Mouse (Mus musculus): Measurements from ENCODE around the gene Eea1. TPM values are rescaled to one million over a fixed set of nuclear protein-coding genes. Genes with fewer than 3 reads are reported as not detected.

Gene Eea1
- polyA plus RNA-seq, 1 experiment from 2014 or later: 19.2 TPM

DNA sequence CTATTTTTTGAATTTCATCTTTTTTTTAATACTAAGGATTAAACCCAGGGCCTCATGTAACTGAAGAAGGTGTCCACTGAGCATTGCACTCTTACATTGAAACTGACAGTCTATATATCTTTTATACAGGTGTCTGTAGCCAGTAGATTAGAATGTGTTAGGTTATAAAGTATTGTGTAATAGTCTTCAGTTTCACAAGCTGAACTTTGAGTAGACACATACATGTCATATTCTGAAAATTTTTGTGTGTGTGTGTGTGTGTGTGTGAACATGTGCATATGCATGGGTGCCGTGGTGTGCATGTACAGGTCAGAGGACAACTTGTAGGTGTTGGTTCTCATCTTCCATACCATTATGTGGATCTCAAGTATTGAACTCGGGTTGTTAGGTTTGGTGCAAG, 16.2 kb downstream of the Eea1 start:
- ATAC-seq: no peak
- Histone ChIP-seq H3K27me3 (no peaks in the 10 kb centered on the region), H3K36me3 (no peaks in the 10 kb centered on the region), H3K4me2 (replicated peaks) (no peak overlapping the region), H3K4me1 (replicated peaks) (no peaks in the 10 kb centered on the region), H3K9me3 (no peaks in the 10 kb centered on the region), H3K9ac (replicated peaks) (no peak overlapping the region), H3K4me3 (replicated peaks) (no peak overlapping the region), H3K27ac (no peak overlapping the region)
- 81% methylated on average over 2 of the region's 2 CpGs for WGBS

DNA sequence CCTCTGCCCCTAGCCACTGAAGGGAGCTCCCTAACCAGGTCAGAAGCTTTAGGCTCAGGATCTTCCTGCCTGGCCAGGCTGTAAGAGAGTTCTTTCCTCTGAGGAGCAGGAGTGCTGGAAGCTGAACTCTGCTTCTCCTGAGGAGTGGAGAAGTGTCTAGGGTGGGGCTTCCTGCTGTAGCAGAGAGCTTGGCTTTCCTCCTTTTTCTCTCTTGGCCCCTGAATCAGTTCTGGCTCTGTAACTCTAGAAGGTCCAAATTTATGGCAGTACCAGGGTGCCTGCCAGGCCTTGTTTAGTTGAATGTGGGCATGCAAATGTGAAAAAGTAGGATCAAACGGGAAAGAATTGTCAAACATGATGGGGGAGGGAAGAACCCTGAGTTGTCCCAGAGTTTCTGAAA, 17.1 kb downstream of the Eea1 start:
- H3K9me3 ChIP-seq: no peaks in the 10 kb centered on the region
- no peaks in the 10 kb centered on the region for H3K4me1 ChIP-seq (replicated peaks)
- H3K4me2 ChIP-seq (replicated peaks): no peak overlapping the region
- H3K27ac ChIP-seq: no peak overlapping the region
- H3K4me3 ChIP-seq (replicated peaks): no peak overlapping the region
- ATAC-seq: no peak
- no peaks in the 10 kb centered on the region for H3K36me3 ChIP-seq
- no peak overlapping the region for H3K9ac ChIP-seq (replicated peaks)
- H3K27me3 ChIP-seq: no peaks in the 10 kb centered on the region
- 79% methylated on average over 1 of the region's 1 CpGs for WGBS

DNA sequence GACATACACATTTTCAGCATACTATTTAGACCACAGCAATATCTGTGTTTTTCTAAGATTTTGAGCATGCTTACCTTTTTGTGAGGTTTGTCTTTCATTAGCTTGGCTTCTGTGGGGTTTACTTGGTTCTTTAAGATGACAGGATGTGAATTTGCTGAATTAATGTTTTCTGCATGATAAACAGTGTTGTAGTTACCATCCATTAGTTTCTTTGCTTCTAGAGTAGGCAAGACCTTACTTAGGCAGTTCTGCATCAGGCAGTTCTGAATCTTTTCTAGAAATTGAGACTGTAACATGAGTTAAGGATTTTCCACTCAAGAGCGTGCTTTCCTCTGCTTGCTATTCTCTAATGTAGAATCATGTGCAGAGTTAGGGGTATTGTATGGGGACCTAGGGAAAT, 24.2 kb downstream of the Eea1 start:
- Histone ChIP-seq H3K4me2 (replicated peaks) (no peak overlapping the region), H3K36me3 (no peaks in the 10 kb centered on the region), H3K27ac (no peak overlapping the region), H3K27me3 (no peaks in the 10 kb centered on the region), H3K4me1 (replicated peaks) (no peaks in the 10 kb centered on the region), H3K4me3 (replicated peaks) (no peak overlapping the region), H3K9ac (replicated peaks) (no peak overlapping the region), H3K9me3 (no peaks in the 10 kb centered on the region)
- 92% methylated on average over 1 of the region's 1 CpGs for WGBS
- ATAC-seq: no peak

DNA sequence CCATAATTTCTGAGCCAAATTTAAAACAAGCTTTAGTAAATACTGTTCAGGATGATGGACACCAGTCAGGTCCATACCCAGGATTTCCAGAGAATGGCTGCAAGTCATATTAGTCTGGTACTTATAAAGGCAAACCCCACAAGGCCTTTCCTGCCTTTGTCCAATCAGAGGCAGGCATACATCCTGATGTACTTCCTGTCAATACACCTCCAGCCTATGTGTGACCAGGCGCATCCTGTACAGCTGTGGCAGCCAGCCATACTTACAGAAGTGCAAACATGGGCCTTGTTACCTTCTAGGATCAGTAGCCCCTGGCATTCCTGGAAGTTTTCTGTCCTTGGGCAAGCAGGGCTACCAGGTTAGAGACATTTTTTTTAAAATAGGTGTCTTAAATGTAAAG, 29.2 kb downstream of the Eea1 start:
- 91% methylated on average over 1 of the region's 1 CpGs for WGBS
- H3K27me3 ChIP-seq: no peaks in the 10 kb centered on the region
- no peak overlapping the region for H3K27ac ChIP-seq
- H3K4me3 ChIP-seq (replicated peaks): no peak overlapping the region
- no peak for ATAC-seq
- H3K9ac ChIP-seq (replicated peaks): no peak overlapping the region
- no peaks in the 10 kb centered on the region for H3K36me3 ChIP-seq
- H3K4me1 ChIP-seq (replicated peaks): no peaks in the 10 kb centered on the region
- no peaks in the 10 kb centered on the region for H3K9me3 ChIP-seq
- H3K4me2 ChIP-seq (replicated peaks): no peak overlapping the region

DNA sequence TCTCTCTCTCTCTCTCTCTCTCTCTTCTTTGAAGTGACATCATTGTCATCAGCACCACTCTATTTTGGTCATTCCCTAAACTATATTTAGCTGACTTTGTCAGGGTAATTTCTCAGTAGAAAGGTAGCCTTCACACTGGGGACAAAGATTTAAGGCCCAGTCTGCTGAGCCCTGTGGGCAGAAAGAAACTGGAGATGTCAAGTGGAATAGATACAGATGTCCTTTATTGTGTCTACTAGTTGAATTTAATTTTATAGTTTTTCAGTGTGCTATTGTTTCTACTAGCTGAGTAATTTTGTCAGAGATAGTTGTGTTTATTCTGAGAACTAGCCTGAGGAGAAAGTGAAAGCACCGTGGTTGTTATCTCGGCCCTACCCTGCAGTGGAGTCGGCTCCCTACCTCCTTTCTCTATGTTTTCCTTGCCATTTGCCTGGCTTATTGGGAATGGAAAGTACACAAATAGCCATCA, 30.3 kb downstream of the Eea1 start:
- 89% methylated on average over 3 of the region's 3 CpGs for WGBS
- H3K4me3 ChIP-seq (replicated peaks): no peak overlapping the region
- H3K27ac ChIP-seq: no peak overlapping the region
- H3K9ac ChIP-seq (replicated peaks): no peak overlapping the region
- peaks cover 8% of the 10 kb centered on the region for H3K36me3 ChIP-seq
- no peak overlapping the region for H3K4me2 ChIP-seq (replicated peaks)
- H3K27me3 ChIP-seq: no peaks in the 10 kb centered on the region
- no peaks in the 10 kb centered on the region for H3K9me3 ChIP-seq
- no peaks in the 10 kb centered on the region for H3K4me1 ChIP-seq (replicated peaks)
- ATAC-seq: no peak

DNA sequence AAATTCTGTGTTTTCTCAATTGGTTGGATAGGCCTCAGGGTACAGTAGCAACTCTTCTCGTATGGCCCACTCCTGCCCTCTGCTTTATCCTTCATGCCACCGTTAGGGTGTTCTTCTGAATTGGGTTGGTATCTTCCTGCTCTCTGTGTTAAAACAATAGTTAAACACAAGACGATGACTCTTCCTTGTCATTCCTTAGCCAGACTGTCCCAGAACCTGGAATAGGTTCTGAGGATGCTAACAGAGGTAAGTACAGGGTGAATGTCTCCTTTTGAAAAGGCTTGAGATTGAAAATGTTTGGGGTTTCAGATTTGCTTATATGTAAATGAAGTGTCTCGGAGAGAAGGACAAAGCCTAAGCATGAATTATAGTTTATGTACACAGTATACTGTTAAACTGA, 30.9 kb downstream of the Eea1 start:
- peaks cover 12% of the 10 kb centered on the region for H3K36me3 ChIP-seq
- H3K27me3 ChIP-seq: no peaks in the 10 kb centered on the region
- no peak overlapping the region for H3K4me3 ChIP-seq (replicated peaks)
- no peaks in the 10 kb centered on the region for H3K9me3 ChIP-seq
- no peak overlapping the region for H3K27ac ChIP-seq
- H3K4me1 ChIP-seq (replicated peaks): no peaks in the 10 kb centered on the region
- H3K4me2 ChIP-seq (replicated peaks): no peak overlapping the region
- 88% methylated on average over 4 of the region's 4 CpGs for WGBS
- H3K9ac ChIP-seq (replicated peaks): no peak overlapping the region
- ATAC-seq: no peak

DNA sequence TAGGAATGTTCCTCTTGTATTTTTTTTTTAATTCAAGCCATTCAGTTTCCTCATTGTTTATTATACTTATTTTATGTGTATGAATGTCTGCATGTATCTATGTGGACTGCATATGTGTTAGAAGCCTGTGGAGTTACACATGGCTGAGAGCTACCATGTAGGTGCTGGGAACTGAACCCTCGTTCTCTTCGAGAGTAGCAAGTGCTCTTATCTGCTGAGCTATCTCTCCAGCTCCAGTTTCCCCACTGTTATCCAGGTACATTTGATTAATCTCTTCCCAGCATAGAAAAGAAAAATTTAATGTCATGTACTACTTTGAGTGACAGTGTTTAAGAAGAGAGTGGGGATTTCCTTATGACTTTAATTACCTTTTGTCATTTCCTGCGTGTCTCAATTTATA, 31.5 kb downstream of the Eea1 start:
- ATAC-seq: no peak
- Histone ChIP-seq H3K4me3 (replicated peaks) (no peak overlapping the region), H3K9ac (replicated peaks) (no peak overlapping the region), H3K9me3 (0 out of 2 replicates have a peak, but pooled peaks cover 2% of the 10 kb centered on the region), H3K4me2 (replicated peaks) (no peak overlapping the region), H3K4me1 (replicated peaks) (no peaks in the 10 kb centered on the region), H3K36me3 (peaks cover 15% of the 10 kb centered on the region), H3K27me3 (no peaks in the 10 kb centered on the region), H3K27ac (no peak overlapping the region)
- WGBS: 91% methylated on average over 3 of the region's 3 CpGs

DNA sequence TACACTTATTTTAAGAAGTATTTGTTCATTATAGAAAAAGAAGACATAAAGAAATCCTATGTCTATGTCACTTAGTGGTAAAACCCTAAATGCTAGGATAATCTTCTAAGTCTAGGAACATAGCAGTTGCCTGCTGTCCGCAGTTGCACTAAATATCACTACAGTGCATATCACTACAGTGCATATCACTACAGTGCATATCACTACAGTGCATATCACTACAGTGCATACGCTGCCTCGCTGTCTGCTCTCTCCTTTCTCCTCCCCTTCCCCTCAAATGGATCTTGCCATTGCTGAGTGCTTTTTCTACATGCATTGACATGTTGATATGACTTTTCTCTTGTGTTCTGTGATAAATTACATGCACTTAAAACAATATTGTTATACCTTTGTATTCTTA, 34.0 kb downstream of the Eea1 start:
- 0 out of 2 replicates have a peak, but pooled peaks cover 3% of the 10 kb centered on the region for H3K9me3 ChIP-seq
- ATAC-seq: no peak
- WGBS: 95% methylated on average over 3 of the region's 3 CpGs
- H3K4me1 ChIP-seq (replicated peaks): no peaks in the 10 kb centered on the region
- H3K36me3 ChIP-seq: peaks cover 17% of the 10 kb centered on the region
- H3K27me3 ChIP-seq: no peaks in the 10 kb centered on the region
- H3K4me3 ChIP-seq (replicated peaks): no peak overlapping the region
- no peak overlapping the region for H3K27ac ChIP-seq
- H3K4me2 ChIP-seq (replicated peaks): no peak overlapping the region
- no peak overlapping the region for H3K9ac ChIP-seq (replicated peaks)

DNA sequence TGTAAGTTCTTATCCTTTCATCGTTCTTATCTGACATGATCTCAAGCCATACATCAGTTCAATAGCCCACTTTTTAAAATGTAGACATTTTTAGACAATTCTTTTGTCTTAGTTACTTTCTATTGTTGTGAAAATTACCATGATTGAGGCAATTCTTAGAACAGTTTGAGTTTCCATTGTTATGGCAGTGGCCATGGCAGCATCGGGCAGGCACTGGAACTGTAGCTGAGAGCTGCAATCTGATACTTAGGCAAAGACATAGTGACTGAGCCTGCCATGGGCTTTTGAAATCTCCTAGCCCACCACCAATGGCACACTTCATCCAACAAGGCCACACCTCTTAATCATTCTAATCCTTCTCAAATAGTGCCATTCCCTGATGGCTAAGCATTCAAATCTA, 36.3 kb downstream of the Eea1 start:
- ATAC-seq: no peak
- H3K27me3 ChIP-seq: no peaks in the 10 kb centered on the region
- no peak overlapping the region for H3K4me3 ChIP-seq (replicated peaks)
- H3K36me3 ChIP-seq: peaks cover 17% of the 10 kb centered on the region
- H3K4me1 ChIP-seq (replicated peaks): no peaks in the 10 kb centered on the region
- H3K9ac ChIP-seq (replicated peaks): no peak overlapping the region
- 89% methylated on average over 2 of the region's 2 CpGs for WGBS
- H3K9me3 ChIP-seq: 0 out of 2 replicates have a peak, but pooled peaks cover 3% of the 10 kb centered on the region
- no peak overlapping the region for H3K27ac ChIP-seq
- no peak overlapping the region for H3K4me2 ChIP-seq (replicated peaks)

DNA sequence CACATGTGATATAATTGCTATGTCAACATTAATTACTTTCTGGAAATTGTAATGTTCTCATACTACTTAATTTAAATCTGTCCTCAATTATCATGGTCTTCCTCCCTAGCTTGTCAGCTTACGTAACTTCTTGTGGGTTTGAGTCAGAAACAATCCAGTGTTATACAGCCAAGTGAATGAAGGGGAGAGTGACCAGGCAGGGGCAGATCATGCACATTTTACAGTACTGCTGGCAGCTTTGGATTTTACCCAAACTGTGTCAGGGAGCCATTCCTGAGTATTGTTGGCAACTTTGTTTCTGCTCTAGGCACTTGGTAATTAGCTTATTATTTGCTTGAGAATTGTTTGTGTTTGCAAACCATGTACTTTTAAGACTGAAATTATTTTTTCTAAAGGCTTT, 49.3 kb downstream of the Eea1 start:
- Histone ChIP-seq H3K4me1 (replicated peaks) (no peaks in the 10 kb centered on the region), H3K36me3 (no peaks in the 10 kb centered on the region), H3K27ac (no peak overlapping the region), H3K9me3 (no peaks in the 10 kb centered on the region), H3K4me2 (replicated peaks) (no peak overlapping the region), H3K27me3 (no peaks in the 10 kb centered on the region), H3K4me3 (replicated peaks) (no peak overlapping the region), H3K9ac (replicated peaks) (no peak overlapping the region)
- 93% methylated on average over 1 of the region's 1 CpGs for WGBS
- ATAC-seq: no peak

DNA sequence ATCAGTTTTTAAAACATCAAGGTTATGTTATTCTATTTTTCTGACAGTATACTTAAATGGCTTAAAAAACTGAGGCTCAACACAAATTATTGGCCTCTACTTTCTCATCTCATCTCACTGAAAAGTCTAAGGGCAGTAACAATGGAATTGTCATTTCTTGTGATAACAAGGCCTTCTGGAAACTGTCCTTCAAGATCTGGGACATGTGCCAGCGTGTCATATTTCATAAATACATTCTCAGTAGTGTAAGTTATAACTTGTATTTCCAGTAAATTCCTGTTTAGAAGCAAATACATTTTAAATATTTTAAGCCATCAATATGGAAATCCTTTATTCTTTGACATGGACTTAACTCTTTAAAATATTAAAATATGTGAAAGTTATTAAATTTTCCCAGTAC, 50.7 kb downstream of the Eea1 start:
- Histone ChIP-seq H3K36me3 (0 out of 2 replicates have a peak, but pooled peaks cover 3% of the 10 kb centered on the region), H3K27ac (no peak overlapping the region), H3K4me2 (replicated peaks) (no peak overlapping the region), H3K9ac (replicated peaks) (no peak overlapping the region), H3K9me3 (no peaks in the 10 kb centered on the region), H3K4me3 (replicated peaks) (no peak overlapping the region), H3K4me1 (replicated peaks) (no peaks in the 10 kb centered on the region), H3K27me3 (no peaks in the 10 kb centered on the region)
- WGBS: 81% methylated on average over 1 of the region's 1 CpGs
- ATAC-seq: no peak

DNA sequence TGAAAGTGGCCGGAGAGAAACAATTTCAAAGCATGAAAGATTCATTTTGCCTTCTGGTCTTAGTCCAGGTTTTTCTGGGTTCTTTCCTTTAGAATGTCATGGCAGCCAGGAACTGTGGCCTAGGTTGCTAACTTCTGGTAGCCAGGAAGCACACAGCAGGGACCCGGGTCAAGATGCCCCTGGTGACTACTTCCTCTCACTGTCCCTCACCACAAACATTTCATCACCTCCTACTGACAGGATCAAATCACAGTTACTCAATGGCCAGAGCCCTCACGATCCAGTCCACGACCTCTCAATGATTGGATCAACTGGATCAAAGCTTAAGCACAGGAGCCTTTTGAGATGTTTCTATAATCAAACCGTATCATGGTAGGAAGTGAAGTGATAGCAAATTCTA, 60.5 kb downstream of the Eea1 start:
- no peak overlapping the region for H3K4me2 ChIP-seq (replicated peaks)
- no peak overlapping the region for H3K27ac ChIP-seq
- H3K4me3 ChIP-seq (replicated peaks): no peak overlapping the region
- no peak for ATAC-seq
- 83% methylated on average over 5 of the region's 5 CpGs for WGBS
- no peaks in the 10 kb centered on the region for H3K27me3 ChIP-seq
- no peak overlapping the region for H3K9ac ChIP-seq (replicated peaks)
- H3K9me3 ChIP-seq: no peaks in the 10 kb centered on the region
- peaks cover 8% of the 10 kb centered on the region; the same call in 1 of the 2 replicates for H3K36me3 ChIP-seq
- H3K4me1 ChIP-seq (replicated peaks): no peaks in the 10 kb centered on the region

DNA sequence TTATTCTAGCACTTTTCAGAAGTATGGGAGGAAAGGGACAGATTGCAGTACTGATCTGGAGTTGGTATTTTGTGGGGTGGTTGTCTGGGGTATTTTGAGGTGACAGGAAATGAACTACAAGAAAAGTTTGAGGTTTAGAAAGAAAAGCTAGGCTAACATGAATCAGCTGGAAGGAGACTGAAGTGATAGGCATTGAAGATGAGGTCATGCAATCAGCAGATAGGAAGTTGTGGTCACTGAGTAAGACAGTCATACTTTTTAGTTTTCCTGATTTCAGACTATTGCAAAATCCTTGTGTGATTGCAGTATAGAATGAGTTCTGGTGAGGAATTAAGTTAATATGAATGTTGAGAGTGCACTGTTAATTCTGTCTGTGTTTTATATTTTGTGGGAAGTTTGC, 75.3 kb downstream of the Eea1 start:
- Histone ChIP-seq H3K4me3 (replicated peaks) (no peak overlapping the region), H3K27ac (no peak overlapping the region), H3K4me1 (replicated peaks) (no peaks in the 10 kb centered on the region), H3K4me2 (replicated peaks) (no peak overlapping the region), H3K36me3 (peaks cover 41% of the 10 kb centered on the region), H3K9me3 (no peaks in the 10 kb centered on the region), H3K9ac (replicated peaks) (no peak overlapping the region), H3K27me3 (no peaks in the 10 kb centered on the region)
- no peak for ATAC-seq

All from midbrain, embryonic 13.5 days (tissue).